Mouse (Mus musculus): ENCODE data around the gene 1600002K03Rik.

GRCm38 (mm10) chr10:80133226-80133849 lies 39.4 kb upstream of the 1600002K03Rik start:
- TF ChIP-seq POLR2A (IDR thresholded peaks at IDR 0.05; ENCODE audit: low read depth, low read length) (no peak), CTCF (IDR thresholded peaks at IDR 0.05; ENCODE audit: borderline replicate concordance, insufficient read depth, low read length) (no peak)

Measured in embryonic fibroblast, embryonic 13.5 days (primary cell).